Mouse (Mus musculus) thymus, postnatal 0 days (tissue): Measurements from ENCODE around the gene Gm5751. TPM values are rescaled to one million over a fixed set of nuclear protein-coding genes. Genes with fewer than 3 reads are reported as not detected.
"Not testable (repeated sequence)": the region's sequence is repeated elsewhere in the genome, so short reads cannot be mapped to it uniquely, and the experiment has no call there.

ENCODE experiments used
- DNase-seq: peaks from one replicate; pipeline ENCODE4 v3.0.0-alpha.2; 2015; ENCODE audit warnings: low spot score
- polyA plus RNA-seq: library from polyadenylated mRNA; unstranded; fragments of >200 nt; fragmentation: Nextera tagmentation; extraction: Ambion mirVana; gene quantifications from 2 replicates; pipeline ENCODE4 v1.2.1, GENCODE M21; 2015

Gene Gm5751
- polyA plus RNA-seq = not detected in 2 replicates

DNA sequence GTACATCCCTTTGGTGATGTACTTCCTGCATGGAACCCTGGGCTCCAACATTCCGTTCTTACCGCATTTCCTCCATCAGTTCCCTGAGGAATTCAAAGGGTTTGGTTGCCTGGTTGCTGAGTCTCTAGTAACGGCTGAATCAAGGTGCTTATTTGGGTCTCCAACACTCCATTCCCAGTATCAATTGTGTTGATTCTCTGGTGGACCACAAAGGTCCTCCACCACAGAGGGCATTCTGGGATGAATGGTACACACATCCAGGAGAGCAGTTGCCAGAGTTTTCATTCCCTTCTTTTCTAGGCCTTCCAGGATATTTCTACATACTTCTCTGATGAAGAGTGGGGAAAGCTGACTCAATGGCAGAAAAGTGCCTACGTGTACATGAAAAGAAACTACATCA is at the start of gene Gm5751:
Gene Gm5751 (plus strand): TSS at position 301 of the 400 bp plus-strand sequence.
- DNase-seq = not testable (repeated sequence)

DNA sequence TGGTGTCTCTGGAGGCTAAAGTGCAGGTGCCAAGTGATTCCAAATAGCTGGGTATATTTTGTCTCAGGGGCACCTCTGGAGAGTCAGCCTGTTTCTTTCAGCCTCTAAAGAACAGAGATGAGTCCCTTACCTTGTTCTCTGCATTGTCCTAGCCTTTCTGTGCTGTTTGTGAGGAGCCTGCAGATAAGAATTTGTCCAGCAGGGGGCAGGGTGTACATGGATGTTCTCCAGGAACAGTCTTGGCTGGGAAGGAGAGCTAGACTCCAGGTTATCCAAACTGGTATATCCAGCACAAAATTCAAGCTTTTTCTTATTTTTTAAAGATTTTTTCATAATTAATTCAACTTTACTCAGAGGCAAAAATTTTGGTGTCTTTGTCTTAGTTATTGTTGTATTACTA is 42.0 kb upstream of the Gm5751 start:
- DNase-seq = peak; percentile 1

DNA sequence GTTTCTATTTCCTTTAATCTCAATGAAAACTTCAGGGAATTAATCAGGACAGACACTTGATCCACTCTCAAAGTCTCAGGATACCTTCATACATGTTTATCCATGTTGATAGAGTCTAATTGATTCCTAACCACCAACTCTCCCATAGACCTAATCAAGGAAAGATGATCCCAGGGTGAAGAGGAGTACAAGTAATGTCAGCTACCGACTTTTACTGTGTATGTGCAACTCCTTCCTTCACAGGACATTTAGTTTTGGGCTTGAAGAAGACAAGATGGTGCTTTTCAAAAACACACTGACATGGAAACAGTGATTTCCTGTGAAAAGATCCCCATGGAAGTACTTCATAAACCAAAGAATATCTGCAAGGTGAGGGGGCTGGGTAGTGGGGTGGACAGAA is 30.4 kb upstream of the Gm5751 start, which contains the start of gene Gm6592:
Gene Gm6592 (plus strand): TSS at position 301 of the 400 bp plus-strand sequence.
- no peak for DNase-seq

DNA sequence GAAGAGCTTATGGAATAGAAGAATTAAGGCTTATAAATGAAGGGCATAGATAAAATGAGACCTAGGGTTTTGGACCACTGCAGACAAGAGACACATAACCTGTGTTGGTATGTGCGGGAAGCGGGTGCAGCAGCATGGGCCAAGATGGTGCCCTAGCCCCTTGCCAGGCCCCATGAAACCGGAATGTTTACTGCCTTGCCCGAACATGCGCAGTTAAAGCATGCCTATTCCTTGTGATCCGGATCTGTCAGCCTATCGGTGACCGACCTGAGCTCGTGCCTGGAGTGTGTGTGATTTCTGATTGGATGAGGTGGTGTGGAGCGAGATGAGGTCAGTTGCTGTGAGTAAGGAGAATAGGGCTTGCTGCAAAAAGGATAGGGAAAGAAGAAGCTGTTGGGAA is 21.6 kb upstream of the Gm5751 start:
- DNase-seq = no peak

DNA sequence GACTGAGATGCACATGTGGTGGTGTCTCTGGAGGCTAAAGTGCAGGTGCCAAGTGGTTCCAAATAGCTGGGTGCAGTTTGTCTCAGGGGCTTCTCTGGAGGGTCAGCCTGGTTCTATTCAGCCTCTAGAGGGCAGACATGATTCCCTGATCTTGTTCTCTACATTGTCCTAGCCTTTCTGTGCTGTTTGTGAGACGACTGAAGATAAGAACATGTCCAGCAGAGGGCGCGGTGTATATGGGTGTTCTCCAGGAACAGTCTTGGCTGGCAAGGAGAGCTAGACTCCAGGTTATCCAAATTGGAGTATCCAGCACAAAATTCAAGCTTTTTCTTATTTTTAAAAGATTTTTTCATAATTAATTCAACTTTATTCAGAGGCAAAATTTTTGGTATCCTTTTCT is 9.7 kb upstream of the Gm5751 start:
- DNase-seq = peak; percentile 19

DNA sequence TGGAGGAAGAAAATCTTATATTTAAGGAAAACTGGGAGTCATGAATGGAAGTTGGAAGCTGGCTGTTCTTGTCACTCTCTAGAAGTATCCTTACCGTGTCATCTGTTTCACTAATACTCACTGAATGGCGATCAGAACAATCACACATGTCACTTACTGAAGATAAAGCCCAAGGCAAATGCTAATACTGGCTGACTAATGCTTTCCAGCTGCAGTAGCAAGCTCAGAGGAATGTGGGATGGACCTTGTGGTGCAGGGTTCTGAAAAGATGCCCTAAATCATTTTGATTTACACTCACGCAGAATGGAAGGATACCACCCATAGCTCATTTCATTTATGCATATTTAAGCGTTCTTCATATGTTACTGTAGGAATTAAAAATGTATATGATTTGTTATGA is 10.3 kb downstream of the Gm5751 start:
- DNase-seq = no peak

DNA sequence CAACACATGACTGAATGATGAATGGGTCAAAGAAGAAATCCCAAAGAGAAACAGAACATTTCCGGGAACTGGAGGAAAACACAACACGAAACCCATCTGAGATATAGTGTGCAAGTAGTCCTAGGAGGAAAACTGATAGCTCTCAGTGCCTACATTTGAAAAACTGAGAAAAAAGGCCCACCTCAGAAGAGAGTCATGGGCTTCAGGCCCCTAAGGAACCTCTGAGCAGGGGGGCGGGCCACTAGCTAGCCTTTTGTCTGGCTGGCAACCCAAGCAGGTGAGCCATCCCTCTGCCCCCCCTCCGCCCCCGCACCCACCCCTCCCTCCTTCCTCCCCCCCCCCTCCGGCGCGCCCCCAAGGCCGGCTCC is 17.9 kb downstream of the Gm5751 start:
- no peak for DNase-seq

DNA sequence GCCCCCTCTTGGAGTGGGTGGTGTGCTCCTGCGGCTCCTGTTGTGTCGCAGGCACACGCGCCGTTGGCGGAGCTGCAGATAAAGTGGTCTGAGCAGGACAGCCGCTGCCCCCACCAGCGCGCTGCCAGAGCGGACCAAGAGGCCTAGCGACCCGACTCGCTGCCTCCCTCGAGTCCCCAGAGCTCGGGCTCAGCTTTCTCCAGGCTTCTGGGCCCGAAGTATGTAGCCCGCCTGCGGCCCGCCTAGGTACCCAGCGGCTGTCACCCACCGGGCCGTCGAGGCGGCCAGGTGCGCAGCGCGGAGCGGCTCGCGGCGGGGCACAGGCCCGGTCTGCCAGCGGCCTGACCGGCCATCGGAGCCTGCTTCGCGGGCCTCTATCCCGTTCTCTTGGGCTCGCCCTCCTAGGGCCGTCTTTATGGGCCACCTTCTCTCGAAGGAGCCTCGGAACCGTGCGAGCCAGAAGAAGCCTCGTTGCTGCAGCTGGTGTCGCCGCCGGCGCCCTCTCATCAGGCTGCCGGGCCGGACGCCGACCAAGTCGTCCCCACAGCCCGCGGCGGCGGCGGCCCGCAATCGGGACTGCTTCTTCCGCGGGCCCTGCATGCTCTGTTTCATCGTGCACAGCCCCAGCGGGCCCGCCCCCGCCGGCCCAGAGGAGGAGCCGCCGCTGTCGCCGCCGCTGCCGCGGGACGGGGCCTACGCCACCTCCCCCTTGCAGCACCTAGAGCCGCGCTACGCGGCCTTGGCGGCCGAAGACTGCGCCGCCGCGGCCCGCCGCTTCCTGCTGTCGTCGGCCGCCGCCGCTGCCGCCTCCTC is 18.5 kb downstream of the Gm5751 start, which contains the start of gene B630019K06Rik:
Gene B630019K06Rik (plus strand): TSS at position 40 of the 813 bp plus-strand sequence.
- peak; percentile 10 for DNase-seq

DNA sequence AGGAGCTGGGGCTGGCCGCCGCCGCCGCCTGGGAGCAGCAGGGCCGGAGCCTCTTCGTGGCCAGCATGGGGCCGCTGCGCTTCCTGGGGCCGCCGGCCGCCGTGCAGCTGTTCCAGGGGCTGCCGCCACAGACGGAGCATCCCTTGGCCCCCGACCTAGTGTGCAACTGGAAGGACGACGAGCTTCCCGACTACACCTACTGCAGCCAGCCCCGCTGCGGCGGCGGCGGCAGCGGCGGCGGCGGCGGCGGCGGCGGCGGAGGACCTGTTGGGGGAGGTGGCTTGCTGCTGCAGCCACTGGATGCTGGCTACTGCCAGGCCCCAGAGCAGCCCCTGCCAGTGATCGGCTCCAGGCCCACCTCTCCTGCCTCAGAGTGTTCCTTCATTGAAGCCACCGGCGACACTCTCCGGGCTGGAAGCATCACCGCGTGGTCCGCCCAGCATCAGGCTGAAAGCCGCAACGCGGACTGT is 19.2 kb downstream of the Gm5751 start:
- no peak for DNase-seq

DNA sequence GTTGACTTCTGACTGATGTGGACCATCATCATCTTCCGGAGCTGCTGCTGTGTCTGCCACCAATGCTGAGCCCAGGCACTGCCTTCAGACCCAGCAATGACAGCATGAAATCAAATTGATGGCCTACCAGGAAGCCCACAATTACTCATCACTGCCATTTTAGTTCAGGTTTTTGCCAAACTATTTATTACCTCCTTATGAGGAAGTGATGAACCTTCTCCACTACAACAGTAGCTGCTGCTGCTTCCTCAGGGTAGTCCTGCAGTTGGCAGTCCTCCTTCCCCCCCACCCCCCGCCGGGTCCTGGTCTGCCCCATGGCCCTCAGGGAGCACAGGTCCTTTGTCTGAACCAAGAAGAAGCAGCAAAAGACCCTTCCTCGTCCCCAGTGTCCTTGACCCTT is 26.8 kb downstream of the Gm5751 start:
- DNase-seq = no peak

DNA sequence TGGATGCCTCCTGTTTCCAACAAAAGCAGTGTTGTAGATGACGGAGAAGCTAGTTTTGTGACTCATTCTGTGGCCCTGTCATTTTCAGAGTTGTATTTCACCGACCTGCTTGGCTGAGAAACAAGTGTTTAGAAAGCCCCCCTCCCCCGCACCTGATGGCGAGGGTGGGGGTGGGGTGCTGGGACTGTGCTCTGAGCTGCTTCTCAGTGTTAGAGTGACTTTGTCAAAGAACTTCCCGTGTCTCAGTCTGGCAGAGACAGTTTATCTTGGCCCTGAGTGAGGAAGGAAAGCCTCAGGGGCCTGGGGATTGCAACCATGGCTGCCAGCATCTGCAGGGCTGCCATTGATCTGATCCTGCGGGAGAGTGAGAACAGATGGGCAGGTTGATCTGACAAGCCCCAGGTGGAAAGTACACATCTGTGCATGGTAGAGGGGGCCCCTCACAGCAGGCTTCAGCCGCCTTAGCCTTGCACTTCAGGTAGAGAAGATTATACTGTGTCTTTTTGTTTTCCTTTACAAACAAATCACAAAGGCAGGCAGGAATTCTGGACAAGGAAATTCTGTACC is 27.9 kb downstream of the Gm5751 start:
- no peak for DNase-seq

DNA sequence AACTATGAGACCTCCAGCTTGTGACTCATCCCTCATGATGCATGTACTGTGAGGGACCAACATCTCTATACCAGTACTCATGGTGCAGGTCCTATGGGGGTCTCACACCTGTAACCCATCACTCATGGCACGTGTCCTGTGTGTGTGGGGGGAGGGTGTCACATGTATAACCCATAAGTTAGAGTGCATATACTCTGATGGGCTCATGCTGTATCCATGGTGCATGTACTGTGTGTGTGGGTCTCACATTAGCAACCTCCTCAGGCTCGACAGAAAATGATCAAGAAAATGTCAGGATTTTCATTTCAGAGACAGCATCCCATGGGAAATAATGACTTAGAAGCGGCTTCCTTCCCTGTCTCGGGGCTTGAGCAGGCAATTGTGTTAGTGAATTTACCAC is 47.0 kb downstream of the Gm5751 start:
- DNase-seq = no peak

DNA sequence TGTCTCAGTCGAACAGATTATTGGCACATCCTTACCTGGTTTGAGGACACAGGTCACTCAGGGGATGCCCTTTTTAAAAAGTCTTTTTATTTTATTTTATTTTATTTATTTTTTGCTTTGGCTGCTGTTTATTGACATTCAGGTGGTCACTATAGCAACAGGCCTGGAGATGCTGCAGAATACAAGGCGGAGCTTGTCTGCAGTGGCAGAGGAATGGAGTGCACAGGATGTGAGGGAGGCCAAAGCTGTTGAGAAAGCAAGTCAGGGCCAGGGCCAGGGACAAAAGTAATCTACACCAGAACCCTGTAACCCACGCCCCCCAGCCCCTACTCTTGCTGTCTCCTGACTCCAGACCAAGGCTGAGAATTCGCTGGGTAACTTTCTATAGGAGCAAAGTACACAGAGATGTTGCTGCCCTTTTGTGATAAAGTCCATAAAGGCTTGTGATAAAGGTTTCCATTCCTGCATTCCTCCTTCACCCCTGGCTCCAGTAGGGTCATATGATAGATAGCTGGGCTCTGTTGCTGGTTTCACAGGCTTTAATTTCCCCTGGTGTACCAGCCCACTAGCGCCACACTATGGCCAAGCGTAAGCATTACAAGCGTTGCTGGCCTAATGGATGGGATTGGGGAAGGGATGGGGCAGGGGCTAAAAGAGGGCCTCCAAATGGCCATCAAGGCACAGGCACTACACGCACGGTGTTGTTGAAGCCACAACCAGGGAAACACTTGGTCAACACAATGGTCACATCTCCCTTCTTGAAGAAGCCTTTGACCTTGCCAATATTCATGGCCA is 48.0 kb downstream of the Gm5751 start:
- DNase-seq = no peak

DNA sequence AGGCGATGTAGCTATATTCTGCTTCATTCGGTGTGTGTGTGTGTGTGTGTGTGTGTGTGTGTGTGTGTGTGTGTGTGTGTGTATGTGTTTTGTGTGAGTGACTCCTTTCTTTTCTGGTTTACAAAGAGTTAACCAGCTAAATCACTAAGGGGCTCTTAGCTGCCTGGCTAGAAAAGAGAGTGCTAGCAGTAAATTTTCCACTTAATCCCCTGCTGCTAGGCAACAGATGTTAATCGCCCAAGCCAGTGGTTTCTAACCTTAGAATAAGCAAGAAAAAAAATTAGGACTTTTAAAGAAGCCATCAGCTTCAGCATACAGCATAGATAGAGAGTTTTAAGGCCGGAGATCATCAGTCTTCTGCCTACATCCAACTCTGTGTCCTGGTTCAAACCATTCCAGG is 53.3 kb downstream of the Gm5751 start:
- no peak for DNase-seq

Other genes starting within 250 kb of the Gm5751 start
- not detected in 2 replicates for gene Ssxb8, start 183.4 kb upstream of the Gm5751 start, polyA plus RNA-seq
- not detected in 2 replicates for gene Ssx9, start 125.8 kb upstream of the Gm5751 start, polyA plus RNA-seq
- gene Ssxb5, start 70.6 kb upstream of the Gm5751 start, polyA plus RNA-seq = not detected in 2 replicates
- not detected in 2 replicates for gene Gm6592, start 30.3 kb upstream of the Gm5751 start, polyA plus RNA-seq
- 0.67 and 0.78 TPM in 2 replicates for gene B630019K06Rik, start 18.1 kb downstream of the Gm5751 start, polyA plus RNA-seq
- not detected in 2 replicates for gene Fthl17b, start 88.7 kb downstream of the Gm5751 start, polyA plus RNA-seq
- gene Fthl17c, start 102.3 kb downstream of the Gm5751 start, polyA plus RNA-seq = not detected in 2 replicates
- gene Fthl17d, start 112.5 kb downstream of the Gm5751 start, polyA plus RNA-seq = not detected in 2 replicates
- gene Fthl17e, start 159.2 kb downstream of the Gm5751 start, polyA plus RNA-seq = not detected in 2 replicates
- gene Fthl17f, start 188.8 kb downstream of the Gm5751 start, polyA plus RNA-seq = not detected in 2 replicates
- gene 4930402K13Rik, start 230.3 kb downstream of the Gm5751 start, polyA plus RNA-seq = not detected in 2 replicates